Mouse (Mus musculus) ES-E14 (cell line): ENCODE data around the gene Prps1.

Experiments
- ZC3H11A ChIP-seq: IDR thresholded peaks from 2 replicates; pipeline ENCODE4 v1.6.1; 2012; ENCODE audit warnings: low read depth, mild to moderate bottlenecking, inconsistent platforms, low read length, borderline replicate concordance
- ZNF384 ChIP-seq: IDR thresholded peaks from 2 replicates; pipeline ENCODE4 v1.6.1; 2012; ENCODE audit warnings: low read depth, low read length, inconsistent platforms

- no peak for TF ChIP-seq ZC3H11A
- TF ChIP-seq ZNF384 = no peak
These were observed 508 bp downstream of the Prps1 start for GRCm38 (mm10) chrX:140456751-140457491.
